Mouse (Mus musculus) heart, postnatal 4 days (tissue): ENCODE results near the gene Mdh1b. TPM values are rescaled to one million over a fixed set of nuclear protein-coding genes. Genes with fewer than 3 reads are reported as not detected.

Experiments
- DNase-seq: peaks from one replicate; pipeline ENCODE4 v3.0.0; 2021
- total RNA-seq, 2 experiments: library from RNA; stranded (reverse); gene quantifications; 2 replicates each; pipeline ENCODE4 v1.2.3; 2021

The Mdh1b gene
- not detected for total RNA-seq

DNA sequence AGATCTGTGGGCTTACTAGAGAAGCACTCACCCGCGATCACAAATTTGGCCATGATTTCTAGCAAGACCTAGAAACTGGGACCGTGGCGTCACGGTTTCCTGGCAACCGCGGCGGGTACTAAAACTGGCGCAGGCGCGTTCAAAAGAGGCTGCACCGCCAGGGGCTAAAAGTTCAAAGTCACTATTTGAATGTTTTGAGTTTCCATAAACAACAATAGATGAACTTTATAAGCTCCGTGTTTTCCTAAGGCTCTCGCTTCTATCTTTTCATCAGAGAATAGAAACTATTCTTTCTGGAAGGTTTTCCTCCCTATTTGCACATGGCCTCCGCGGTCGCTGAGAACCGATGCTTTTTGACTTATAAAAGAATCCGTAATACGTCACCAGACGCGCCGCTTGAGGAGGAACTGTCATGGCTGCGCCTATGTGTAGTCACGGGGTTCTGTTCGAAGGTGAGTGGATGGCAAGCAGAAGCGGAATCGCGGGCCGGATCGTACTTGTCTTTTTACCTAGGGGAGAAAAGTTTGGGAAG lies at the start of gene Mdh1b, which contains the start of gene Fastkd2:
Gene Mdh1b, minus strand, starts transcription at position 79 of the 532 bp plus-strand sequence.
Gene Fastkd2, plus strand, starts transcription at position 375 of the 532 bp plus-strand sequence.
- peak; percentile 89 for DNase-seq

GRCm38 (mm10) chr1:63776902-63777630 lies 46.9 kb upstream of the Mdh1b start:
- DNase-seq: no peak

- no peak for DNase-seq
Measured at GRCm38 (mm10) chr1:63776396-63776795, 46.3 kb upstream of the Mdh1b start.

DNA sequence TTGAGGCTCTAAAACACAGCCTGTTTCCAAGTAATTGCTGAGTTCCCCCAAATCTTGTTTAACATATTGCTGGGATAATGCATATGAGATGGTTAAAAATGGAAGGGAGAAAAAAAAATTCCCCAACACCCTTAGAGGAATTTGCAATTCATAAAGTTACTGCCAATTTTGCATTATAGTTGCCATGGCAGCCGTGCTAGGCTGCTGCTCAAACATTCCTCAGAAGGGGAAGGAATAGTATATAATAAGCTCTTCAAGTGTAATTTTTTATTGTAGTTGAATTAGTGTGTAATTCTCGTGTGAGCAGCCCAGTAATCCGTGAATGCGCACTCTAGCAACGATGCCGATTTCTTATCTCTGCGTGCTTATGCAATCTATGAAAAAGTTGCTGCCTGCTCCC lies 40.2 kb upstream of the Mdh1b start:
- DNase-seq: no peak

DNA sequence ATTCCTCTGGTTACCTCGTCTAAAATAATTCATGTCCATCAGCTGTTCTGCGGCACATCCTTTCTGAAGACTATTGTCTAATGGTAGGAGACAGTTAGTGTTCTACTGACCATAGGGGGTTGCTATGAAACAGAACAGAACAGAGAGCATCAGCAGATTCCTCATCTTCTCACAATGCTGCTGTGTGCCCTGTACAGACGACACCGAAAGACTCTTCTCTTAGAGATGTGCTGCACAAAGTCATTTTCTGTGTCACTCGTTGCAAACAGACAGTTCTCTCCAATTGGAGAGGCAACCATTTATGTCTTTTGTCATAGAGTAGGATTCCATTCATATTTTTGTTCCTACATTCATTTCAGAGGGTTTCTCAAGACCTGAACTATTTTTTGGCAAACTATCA lies 39.0 kb upstream of the Mdh1b start, which contains the start of gene 4933402D24Rik:
Gene 4933402D24Rik, minus strand, starts transcription at position 101 of the 400 bp plus-strand sequence.
- no peak for DNase-seq

DNA sequence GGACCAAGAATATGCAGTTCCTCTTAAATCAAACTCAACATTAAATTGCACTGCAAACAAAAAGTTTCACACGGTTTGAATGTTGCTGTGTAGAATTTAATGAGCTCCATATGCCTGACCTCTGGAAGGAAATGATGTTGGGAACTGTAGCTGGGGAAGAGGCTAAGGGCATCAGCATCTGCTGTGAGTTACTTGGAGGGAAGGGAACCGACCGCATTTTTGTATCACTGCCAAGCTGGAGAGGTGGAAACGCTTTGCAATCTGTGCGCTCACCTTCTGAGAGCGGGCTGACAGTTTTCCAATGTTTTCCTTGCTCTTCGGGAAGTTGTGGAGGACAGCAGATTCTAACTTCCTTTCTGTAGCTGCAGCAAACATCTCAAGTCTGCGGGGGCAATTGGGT lies 38.0 kb upstream of the Mdh1b start:
- DNase-seq: peak; percentile 9

- no peak for DNase-seq
Measured at GRCm38 (mm10) chr1:63764395-63764794, 34.3 kb upstream of the Mdh1b start.

DNA sequence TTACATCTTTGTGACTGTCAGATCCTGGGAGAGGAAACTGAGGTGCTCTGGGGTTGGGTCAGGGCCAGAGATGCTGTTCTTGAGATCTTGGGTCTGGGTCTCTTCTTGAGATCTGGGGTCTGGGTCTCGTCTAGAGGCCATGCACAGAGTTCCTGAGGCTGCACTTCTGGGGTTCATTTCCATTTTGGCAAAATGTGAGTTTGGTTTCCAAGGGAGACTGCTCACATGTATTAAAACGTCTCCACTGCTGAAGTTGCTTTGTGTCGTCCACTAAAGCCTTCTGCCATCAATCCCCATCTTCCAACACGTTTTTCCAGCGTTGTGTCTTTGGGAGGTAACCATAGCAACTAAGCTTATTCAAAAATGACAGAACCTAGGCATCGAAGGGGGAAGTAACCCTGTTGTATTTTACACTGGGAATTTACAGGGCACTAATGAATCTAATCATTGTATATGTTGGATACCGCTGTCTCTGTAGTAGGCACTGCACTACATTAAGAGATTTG lies 33.8 kb upstream of the Mdh1b start:
- DNase-seq: no peak

- DNase-seq: peak; percentile 33
Measured at GRCm38 (mm10) chr1:63763212-63763694, 33.1 kb upstream of the Mdh1b start.

DNA sequence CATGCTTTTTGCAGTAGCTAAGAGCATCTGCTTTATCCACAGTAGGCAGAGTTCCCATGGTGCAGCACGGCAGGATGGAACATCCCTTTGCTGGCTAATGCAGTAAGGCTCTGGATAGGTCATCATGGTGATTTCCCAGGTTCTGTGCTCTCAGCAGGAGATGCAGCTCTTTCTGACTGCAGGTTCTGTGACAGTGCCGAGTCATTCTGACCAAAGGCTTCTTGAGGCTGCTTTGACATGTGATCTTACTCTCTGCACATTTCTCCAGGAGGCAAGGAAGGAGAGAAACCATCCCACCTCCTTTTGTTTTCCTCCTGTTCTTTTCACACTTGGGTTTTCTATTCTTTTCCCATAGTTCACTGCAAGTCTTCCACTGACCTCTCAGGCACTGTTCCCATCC lies 25.9 kb upstream of the Mdh1b start:
- DNase-seq: no peak

- no peak for DNase-seq
Measured at GRCm38 (mm10) chr1:63729796-63730195, 322 bp downstream of the Mdh1b start.

- DNase-seq: no peak
Measured at GRCm38 (mm10) chr1:63720161-63720560, 10.0 kb downstream of the Mdh1b start.

DNA sequence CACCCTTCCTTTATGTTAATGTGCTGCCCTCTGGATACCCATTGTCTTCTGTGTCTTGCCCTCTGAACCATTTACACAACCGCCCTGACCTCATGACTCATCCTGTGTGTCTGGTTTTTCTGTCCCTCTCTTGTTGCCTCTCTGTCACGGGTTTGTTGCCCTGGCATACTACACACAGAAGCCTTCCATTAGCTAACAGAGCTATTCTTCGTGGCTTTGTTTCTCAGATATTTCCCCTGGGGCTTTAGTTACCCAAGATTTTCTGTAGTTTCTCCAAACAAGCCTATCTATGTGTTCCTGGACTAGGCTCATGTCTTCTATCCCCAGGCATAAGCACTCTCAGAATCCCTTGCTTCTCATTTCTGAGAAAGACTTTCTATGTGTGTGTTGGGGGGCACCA lies 21.2 kb downstream of the Mdh1b start:
- DNase-seq: no peak

- DNase-seq: peak; percentile 24
Measured at GRCm38 (mm10) chr1:63705733-63706132, 24.4 kb downstream of the Mdh1b start.

GRCm38 (mm10) chr1:63696861-63697260 lies 33.3 kb downstream of the Mdh1b start:
- DNase-seq: no peak

GRCm38 (mm10) chr1:63686827-63687226 lies 43.3 kb downstream of the Mdh1b start, which contains the start of gene Dytn:
Gene Dytn, minus strand, starts transcription at chr1:63686927.
- no peak for DNase-seq

DNA sequence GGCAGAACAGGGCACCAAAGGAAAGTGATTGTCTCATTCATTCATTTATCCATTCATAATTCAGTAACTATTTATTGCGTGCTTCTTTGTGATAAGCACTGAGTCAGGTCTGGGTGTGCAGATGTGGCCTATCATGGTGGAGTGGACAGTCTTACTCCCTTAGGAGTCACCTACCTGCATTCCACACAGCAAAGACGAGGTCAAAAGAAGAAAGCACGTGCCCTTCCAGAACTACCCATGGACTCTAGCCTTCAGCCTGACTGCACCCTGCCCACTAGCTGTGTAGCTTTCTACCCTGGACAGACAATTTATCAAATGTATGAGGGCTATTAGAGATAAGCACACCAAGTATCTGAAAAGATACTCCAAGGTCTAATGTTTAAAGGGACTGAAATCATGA lies 54.1 kb downstream of the Mdh1b start:
- DNase-seq: no peak

DNA sequence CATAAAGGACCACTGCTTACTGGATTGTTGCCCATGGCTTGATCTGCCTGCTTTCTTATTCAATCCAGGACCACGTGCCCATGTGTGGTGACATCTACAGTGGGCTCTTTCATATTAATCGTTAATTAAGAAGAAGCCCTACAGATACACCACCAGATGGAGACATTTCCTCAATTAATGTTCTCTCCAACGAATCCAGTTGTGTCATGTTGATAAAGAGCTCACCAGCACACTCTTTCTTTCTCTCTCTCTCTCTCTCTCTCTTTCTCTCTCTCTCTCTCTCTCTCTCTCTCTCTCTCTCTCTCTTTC lies 61.3 kb downstream of the Mdh1b start:
- peak; percentile 7 for DNase-seq

DNA sequence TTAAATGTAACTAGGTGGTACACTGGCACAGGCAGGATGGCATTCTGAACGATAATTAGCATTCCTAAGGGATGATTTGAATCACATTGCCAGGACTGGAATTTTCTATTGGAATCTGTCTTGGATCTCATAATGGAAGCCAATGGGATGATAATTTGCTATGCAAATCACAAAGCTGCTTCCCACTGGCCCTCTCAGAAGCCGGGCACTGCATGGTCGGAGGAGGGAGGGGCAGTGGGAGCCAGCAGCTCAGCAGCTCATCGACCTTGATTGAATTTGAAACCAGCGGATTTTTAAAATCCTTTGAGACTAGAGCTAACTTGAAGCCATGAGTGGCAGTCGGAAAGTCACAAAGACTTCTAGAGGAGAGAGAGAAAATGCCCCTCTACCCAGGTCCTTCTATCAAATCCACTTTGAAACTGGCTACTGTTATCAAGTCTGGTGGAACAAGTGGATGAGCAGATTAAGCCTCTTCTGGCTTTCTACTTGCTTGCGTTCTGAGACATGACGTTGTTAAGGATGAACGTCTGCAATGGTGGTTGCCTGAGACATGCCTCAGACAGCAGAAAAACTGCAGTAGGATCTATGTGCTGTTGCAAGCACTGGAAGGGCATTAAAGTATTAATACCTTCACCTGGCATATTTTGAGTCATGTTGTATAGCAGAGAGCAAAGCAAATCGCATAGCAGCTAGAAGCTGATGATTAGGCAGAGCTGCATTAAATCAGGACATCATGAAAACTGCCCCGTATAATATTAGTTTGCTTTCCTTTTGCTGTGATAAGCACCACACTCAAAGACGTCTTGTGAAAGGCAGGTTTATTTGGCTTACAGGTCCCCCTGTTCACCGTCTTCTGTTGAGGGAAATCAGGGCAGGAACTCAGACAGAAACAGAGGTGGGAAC lies 61.9 kb downstream of the Mdh1b start:
- no peak for DNase-seq

GRCm38 (mm10) chr1:63667201-63667948 lies 62.7 kb downstream of the Mdh1b start:
- no peak for DNase-seq

DNA sequence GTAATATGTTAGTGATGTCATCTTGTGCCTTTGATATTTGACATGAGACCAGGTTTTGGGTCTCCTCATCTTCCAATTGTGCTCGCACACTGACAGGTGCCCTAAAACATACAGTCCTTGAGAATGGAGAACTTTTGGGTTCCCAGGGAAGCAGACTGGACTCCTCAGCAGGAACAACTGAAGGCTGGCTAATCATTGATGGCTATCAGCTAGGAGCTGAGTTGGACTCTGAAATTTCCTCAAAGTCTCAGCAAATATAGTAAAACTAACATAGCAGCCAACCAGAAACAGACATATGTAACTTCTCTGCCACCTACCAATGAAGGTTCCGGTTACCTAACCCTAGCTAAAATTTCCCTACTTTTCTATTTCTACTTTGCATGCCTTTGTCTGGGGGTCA lies 64.0 kb downstream of the Mdh1b start:
- DNase-seq: no peak

- peak; percentile 40 for DNase-seq
Measured at GRCm38 (mm10) chr1:63659591-63659990, 70.5 kb downstream of the Mdh1b start.
